Mouse (Mus musculus): ENCODE measurements around the gene Grtp1.

- TF ChIP-seq CTCF (conservative IDR thresholded peaks at IDR 0.05; ENCODE audit: low read length) (no peak), NANOG (IDR thresholded peaks at IDR 0.05; ENCODE audit: borderline replicate concordance, low read length) (no peak), POU5F1 (IDR thresholded peaks at IDR 0.05; ENCODE audit: borderline replicate concordance, low read length) (no peak)
Observed at GRCm38 (mm10) chr8:13149866-13150265, 50.6 kb downstream of the Grtp1 start.

Data from E14TG2a.4 (cell line).